Mouse (Mus musculus) erythroid progenitor cell, adult 5-6 weeks (primary cell): ENCODE results near the gene Plxna4. TPM values are rescaled to one million over a fixed set of nuclear protein-coding genes. Genes with fewer than 3 reads are reported as not detected.

ENCODE experiments used
- ATAC-seq: replicated peaks from 2 replicates; pipeline ENCODE4 v1.8.0; 2016; ENCODE audit warnings: moderate number of reproducible peaks, mild to moderate bottlenecking, moderate TSS enrichment, inconsistent platforms; ENCODE audit not compliant: poor library complexity, low FRiP score, severe bottlenecking
- total RNA-seq, 2 experiments: library from RNA; stranded (forward) in 1 of 2; stranded (reverse) in 1 of 2; fragments of 150-400 nt in 1 of 2; fragments of 186-747, 209-891 nt in 1 of 2; gene quantifications; 2 replicates each; pipeline versions ENCODE4 v1.2.3 to v1.2.4; 2015 to 2017; ENCODE audit warnings: low replicate concordance in 2 of 2

The Plxna4 gene
- total RNA-seq, 2 experiments from 2014 or later, result not detected

DNA sequence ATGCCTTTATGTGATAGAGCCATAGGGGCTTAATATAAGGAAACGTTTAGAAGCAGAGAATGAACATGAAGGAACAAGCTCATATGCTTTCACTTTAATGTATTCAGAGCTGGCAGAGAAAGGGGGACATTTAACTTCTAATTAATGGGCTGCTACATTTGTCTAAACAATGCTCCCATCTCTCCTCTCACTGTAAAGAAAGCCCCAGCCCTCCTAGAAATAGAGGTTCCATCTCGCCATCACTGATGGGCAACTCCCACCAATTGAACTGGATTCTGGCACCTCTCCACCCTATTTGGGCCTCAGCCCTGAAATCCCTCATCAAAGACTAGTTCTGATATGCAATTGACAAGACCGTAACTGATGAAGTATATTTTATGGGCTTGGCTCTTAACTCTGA is 167.4 kb downstream of the Plxna4 start:
- ATAC-seq, result no peak

DNA sequence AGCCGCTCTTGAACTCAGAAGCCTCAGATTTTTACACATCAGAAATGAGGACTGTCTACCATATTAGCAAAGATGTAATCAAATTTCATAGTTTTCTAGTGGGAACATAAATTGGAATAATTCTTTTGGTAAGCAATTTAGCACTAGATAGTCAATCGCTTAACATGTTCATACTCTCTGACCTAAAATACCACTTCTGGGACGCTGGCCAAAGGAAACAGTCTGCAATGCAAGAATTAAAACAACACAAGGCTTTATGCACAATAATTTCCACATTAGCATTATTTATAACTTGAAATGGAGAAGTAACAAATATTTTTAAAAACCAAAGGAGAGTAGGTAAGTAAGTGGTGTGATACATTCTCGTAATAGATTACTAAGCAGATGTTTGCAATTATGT is 170.6 kb downstream of the Plxna4 start:
- no peak for ATAC-seq

DNA sequence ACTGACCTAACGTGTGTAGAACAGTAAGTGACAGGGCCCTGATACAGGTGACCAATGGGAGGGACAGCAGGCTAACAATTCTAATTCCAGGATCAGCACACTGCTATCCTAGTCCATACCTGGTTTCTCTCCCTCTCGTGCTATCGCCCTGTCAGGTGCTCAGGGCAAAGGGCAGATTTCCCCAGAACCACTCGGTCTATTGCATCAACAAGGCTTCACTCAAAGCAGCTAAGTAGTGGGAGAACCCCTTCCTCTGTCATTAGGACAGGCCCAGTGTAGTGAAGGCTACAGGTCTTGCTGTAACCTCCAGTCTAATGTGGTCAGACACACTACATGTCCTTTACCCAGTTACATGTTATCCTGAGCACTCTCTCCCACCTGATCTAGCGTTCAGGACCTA is 176.7 kb downstream of the Plxna4 start:
- no peak for ATAC-seq

DNA sequence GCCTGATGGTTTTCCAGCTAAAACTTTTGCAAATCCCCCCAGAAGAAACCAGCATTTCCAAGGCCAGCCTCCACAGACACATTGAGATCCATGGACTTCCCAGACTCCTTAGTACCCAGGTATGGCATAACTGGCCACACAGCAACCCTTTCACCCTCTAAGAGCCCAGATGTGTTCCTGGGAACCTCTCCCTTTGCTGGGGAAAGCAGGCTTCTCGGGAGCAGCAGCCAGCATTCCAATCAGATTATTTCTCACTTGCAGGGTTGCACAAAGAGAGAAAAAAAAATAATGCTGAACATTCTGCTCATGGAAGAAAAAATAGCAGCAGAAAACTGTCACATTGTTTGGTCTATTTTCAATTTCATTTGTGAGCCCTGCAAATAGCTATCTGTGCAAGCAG is 178.4 kb downstream of the Plxna4 start:
- no peak for ATAC-seq

DNA sequence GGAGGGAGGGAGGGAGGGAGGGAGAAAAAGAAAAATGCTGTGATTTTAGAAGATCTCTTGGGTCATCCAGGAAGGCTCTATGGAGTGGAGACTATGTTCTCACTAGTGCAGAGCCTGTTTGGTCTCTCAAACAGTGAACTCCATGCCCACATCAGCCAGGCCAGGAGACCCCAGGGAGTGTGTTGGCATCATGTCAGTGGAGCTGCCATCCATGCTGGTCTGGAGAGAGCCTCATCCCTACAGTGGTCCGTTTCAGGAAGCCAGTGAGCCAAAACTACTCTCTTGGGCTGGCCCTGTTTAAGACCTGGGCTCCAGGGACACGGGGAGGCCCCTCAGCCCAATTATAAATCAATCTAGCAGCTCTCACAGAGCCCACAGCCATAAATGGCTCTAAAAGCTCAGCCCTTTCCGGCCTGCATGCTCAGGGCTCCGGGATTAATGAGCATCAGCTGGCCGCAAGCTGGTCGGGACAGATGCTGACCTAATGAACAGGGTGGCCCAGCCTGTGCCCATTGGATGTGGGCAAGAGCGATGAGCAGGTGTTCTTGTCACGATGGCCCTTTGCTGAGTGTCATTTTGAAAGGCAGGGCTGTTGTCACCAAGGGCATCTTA is 180.3 kb downstream of the Plxna4 start:
- ATAC-seq, result no peak

DNA sequence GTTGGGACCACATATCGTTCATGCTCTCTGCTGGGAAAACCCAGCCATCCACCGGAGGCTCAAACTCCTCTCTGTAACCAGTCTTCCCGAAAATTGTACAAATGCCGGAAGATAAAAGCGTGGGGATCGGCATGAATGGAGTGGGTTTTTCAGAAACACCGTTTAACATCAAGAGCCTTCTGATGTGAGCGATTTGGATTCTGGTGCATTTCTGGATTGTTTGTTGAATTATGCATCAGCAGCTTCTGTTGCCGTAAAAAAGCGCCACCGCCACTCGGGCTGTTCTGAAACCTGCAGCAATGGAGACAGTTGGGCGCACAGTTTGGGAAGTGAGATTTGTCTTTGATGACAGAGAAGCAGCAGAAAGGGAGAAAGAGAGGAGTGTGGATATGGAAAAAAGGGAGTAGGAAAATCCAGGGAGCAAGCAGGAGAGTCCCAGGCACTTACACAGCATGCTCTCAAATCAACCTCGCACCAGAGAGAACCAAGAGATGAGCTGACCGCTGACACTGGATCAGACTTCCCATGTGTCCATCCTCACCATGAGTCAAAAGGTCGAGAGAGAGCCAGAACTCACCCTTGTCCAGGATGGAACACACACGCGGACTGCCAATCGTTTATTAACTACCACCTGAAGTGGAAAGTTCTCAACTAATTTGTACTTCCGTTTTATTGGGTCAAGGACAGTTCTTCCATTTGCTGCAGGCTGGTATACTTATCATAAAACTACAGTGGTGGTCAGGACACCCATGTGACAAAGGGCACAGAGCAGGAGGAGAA is 181.5 kb downstream of the Plxna4 start:
- ATAC-seq, result no peak

DNA sequence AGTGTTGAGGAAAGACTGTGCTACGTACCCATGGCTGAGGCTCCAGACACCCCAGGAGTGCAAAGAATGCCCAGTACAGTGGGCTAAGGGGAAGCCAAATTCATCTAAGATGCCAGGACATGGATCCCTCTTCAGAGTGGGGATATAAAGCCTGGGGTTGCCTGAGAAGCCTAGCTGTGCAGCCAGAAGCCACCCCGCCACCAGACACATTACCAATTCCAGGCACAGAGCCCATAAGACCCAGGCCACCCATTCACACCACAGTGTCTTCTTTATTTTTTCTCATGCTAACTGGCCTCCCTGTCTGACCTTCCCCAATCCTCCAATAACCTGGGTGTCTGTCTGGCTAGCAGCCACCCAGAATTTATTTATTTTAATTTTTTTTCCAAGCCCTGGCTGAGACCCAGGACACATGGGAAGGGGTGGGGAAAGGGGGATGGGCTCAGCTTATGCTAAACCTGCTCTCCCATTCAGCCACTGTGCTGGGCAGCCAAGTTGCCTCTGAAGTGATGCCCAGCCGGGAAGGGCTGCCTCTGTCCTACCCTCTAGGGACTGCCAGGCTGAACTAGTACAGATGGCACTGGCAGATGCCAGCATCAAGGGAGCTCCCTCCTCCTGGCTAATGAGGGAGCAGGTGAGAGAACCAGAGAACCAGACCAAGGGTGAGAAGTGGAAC is 185.3 kb downstream of the Plxna4 start:
- ATAC-seq, result no peak

DNA sequence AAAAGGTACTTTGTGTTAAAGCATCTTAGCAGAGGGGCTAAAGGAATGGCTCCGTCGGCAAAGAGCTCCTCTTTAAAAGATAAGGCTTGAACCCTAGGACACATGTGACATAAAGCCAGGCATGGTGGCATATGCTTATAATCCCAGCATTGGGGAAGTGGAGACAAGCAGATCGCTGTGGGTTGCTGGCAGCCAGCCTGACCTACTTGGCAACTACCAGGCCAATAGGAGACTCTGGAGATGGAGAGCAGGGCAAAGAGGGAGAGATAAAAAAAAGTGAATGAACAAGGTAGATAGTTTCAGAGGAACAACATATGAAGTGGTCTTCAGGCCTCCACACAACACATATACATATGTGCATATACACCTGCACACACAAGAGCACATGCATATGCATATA is 189.7 kb downstream of the Plxna4 start:
- no peak for ATAC-seq

DNA sequence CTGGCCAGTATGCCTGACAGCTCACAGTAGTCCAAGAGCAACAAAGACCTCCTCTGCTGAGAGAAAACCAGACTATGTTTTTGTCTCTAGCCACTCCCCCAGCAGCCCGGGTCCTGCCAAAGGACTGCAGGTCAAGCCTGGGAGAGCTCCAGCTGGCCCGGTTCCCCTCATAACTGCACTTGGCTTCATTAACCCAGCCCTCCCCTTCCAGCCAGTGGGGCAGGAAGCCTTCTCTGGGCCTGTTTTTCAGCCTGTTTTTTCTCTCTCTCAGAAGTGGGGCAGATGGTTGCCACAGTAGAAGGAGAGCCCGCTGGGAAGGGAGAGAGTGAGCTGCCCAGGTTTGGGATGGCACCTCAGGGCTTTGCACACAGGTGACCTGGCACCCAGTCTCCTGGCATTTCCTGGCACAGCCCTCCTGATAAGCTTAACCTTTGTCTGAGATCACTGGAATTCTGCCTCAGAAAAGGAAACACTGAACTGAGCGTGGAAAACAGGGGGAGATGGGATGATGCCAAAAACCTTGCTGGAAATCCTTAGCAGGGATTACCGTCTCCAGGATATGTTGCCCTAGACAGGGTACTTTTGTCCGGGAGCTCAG is 190.8 kb downstream of the Plxna4 start:
- no peak for ATAC-seq

DNA sequence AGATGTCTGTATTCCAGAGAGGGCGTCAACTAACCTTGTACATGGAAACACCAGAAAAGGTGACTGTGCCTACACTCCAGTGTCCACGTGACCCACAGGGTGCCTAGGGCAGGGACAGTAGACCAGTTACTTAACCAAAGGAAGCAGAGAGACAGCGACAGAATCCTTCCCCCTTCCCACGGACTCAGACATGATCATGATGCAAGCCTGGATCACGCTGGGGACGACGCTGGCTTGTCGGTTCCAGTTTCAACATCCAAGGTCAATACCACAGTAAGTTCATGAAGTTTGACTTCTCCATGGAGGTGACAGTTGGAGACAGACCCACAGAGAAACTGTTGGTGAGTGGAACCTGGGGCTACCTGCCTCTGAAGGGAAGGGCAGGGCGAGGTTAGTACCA is 192.6 kb downstream of the Plxna4 start:
- ATAC-seq, result no peak

DNA sequence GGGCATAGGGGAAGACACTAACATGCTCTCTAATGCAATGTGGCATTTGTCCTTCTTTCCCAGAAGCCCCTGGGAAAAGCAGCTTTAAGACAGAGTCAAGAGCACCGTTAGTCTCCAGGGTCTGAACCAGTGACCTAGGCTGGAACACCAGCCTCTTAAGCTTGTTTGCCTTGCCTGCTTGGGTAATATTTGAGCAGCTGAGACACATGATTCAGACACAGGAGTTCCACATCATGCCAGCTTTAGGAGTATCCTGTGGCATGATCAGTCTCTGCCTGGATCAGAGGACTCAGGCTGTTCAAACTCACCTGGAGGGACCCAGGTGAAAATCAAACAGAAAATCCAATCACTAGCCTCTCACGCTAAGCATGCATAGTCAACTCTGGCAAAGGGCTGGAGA is 195.7 kb downstream of the Plxna4 start:
- ATAC-seq, result no peak

DNA sequence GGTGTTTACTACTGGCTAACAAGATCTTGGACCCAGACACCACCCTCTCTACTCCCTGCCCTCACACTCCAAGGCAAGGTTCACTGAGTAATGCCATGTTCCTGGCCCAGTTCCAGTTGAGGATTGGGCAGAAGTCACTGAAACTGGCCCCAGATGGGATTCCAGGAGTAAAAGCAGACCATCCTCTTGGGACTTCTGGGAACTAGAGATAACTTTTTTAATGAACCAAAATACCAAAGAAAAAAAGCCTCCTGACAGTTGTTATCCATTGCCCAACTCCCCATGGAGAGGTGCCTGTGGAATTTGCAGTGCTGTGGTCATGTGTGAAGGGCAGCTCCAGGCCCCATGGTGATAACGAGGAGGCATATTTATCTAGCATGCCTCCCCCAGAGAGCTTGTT is 199.7 kb downstream of the Plxna4 start:
- ATAC-seq, result no peak

DNA sequence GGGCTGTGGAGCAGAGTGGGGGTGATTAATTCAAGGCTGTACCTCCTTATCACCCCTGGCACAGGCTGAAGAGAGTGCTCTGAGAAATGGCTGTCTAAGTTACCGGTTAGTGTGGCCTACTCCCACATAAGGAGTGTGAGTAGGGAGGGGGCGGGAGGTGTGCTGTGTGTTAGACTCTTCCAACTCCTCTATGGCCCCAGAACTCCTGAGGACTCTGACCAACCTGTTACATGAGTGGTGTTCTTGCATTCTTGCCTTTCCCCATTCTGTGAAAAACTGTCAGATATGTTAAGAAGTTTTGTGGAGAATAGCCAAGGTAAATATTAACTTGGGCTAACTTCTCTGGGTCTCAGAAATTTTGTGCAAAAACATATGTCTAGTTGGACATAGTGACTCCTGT is 201.1 kb downstream of the Plxna4 start:
- no peak for ATAC-seq

DNA sequence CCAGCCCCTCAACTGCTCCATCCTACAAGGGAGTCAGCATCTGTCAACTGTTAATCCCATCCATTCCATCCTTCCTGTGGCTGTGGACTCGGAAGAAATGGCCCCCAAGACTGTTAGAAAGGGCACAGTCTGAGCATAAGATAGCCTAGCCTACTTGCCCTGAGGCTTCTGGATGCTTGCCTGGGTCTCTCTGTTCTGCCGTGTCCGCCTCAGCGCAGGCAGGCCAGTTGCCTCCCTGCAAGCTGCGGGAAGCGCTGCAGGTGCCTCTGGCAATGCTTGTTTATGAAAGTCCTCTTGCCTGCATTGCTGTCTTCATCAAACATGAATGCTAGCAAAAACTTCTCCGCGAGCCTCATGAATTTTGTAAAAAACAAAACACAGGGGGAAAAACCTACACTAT is 203.1 kb downstream of the Plxna4 start:
- ATAC-seq, result no peak

DNA sequence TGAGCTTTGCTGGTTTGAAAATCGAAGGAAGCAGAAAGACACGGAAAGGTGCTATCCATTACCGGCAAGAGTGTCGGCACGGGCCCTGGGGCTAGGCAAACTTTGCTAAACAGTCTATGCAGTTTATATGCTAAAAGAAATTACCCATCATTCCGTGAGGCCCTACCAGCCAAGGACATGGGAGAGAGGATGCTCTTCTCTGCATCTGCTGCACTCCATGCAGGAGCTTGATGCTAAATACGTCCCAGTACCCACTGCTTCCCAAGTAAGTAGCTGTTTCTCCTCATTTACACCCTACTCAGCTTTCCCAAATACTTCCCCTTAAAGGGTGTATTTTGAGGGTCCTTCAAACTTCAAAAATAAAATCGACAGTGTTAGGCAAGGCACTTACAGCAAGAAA is 203.6 kb downstream of the Plxna4 start:
- no peak for ATAC-seq

DNA sequence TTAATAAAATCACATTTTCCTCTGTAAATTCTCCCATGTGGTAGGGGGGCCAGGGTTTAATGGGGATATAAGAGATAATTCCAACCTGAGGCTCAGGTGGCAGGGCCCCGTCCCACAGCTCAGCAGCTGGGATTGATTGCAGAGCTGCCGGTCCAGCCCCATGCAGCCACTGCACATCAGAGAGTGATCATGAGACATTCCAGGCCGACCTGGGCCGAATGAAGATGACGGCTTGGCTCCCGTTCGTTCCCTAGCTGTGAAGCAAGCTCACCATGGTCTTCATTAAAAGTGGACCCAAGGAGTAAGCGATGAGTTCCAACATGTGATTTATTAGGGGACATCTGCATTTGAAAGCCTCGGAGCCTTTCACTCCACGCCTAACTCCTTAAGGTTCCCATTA is 206.5 kb downstream of the Plxna4 start:
- ATAC-seq, result no peak

DNA sequence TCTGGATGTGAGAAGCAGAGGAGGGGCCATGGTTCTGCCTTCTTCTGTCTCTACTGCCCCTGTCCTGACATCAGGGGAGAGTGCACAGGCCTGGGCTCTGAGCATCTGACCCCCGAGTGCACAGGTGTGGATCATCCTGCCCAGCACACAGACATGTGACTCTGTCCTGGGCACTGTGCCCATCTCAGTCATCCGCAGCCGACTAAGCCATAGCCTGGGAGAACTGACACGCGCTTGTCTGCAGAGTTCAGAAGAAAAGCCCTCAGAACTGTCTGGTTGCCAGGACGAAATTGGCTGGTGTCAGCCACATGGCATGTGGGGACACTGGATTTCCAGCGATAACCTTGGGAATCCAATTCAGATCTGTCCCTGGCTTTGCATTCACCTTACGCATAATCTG is 210.8 kb downstream of the Plxna4 start:
- ATAC-seq, result no peak

DNA sequence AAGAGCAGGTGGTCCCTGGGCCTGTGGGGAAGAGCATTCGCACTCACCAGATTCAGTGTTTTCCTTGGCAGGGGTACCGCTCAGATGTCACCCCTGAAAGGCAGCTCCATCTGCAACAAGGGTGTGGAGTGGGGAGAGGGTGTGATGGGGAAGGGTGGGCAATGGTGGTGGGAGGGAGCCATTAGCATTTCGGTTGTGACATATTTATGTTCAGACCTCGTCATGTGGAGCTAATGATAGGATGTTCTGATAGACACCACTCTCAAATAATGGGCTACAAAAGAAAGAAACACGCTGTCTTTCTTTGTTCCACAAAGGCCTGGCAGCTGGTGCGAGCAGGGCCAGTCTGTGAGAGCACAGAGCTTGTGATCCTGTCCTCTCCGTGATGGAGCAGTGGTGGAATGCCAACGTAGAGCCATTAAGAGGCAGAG is 214.0 kb downstream of the Plxna4 start:
- no peak for ATAC-seq

DNA sequence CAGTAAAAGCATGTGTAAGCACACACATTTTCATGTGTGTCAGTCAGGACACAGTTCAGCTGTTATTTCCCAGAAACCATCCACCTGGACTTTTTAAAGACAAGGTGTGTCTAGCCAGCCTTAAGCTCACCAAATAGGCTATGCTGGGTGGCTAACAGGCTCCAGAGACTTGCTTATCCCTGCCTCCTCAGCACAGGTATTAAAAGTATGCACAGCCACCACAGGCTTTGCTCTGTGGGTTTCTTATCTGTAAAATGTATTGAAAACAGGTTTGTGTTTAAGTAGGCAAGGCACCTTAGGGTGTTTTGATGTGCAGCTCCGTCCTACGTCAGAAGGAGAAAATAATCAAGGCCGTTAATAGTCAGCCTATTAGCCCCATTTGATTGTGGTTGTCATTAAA is 218.9 kb downstream of the Plxna4 start:
- no peak for ATAC-seq

DNA sequence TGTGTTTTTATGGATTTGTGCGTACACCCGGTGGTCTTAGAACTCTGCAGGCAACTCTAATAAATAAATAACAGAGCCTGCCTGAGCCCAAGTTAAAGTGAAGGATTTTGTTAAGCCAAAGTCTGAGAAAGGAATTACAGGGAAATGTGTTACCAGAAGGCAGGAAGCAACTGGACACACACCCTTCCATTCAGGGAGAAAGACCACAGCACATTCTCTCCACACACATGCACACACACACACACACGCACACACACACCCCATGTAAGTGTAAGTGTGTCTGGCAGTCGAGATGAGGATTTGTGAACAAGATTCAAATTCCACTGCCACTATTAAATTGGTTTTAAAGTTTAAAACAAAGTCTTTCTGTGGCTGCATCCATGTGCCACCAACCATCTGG is 219.6 kb downstream of the Plxna4 start:
- no peak for ATAC-seq

DNA sequence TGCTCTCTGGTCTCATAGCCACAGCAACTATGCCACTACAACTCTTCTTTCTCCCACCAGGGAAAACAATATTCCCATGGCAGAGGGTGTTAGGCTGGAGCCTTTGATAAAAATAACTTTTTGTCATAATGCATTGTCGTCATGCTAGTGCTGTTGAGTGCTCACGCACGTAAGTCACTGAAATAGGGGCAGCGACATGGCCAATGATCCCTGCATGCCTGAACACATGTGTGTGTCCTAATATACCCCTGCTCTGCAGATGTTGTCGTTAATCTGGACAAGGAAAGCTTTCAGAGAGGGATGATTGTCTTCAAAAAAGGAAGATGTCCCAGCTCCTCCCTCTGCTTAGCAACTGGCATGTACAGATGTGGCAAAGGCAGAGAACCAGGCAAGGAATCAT is 223.1 kb downstream of the Plxna4 start:
- no peak for ATAC-seq
